Mouse (Mus musculus): ENCODE data around the gene Cdc42ep4. TPM values are rescaled to one million over a fixed set of nuclear protein-coding genes. Genes with fewer than 3 reads are reported as not detected.

Gene Cdc42ep4
- polyA plus RNA-seq, 1 experiment = 20.9 TPM

DNA sequence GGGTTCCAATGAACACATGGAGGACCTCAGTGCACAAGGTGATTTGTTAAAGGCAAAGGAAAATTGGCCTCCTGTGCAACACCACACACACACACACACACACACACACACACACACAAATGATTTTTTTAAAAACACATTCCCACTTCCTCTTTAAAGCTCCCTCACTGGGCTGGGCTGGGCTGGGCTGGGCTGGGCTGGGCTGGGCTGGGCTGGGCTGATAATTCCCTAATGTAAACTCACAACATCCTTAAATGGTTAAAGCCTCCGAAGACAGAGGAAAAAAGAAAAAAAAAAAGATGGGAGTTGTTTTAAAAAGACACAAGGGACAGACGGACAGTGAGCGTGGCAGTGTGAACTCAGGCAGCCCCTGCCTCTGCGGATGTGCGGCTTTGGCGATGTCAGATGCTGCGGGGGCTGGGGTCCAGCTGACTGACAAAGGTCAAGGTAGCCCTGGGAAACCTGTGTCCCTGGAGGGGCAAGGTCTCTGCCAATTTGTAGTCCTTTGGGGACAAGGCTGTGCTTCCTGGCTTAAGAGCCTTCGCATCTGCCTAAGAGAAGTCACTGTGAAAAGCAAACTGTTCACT is 26.3 kb upstream of the Cdc42ep4 start:
- H3K27me3 ChIP-seq (ENCODE audit: control insufficient read depth, insufficient read depth, low read length) = no peaks in the 10 kb centered on the region
- no peak for TF ChIP-seq POLR2A (IDR thresholded peaks at IDR 0.05; ENCODE audit: low read depth, low read length)
- TF ChIP-seq CTCF (IDR thresholded peaks at IDR 0.05; ENCODE audit: extremely low read depth, insufficient read depth, insufficient read length, insufficient replicate concordance) = no peak
- H3K4me1 ChIP-seq (ENCODE audit: control insufficient read depth, insufficient read depth, insufficient read length) = peaks cover 19% of the 10 kb centered on the region; the same call in 1 of the 2 replicates
- WGBS = 67% methylated on average over 8 of the region's 8 CpGs
- DNase-seq (ENCODE audit: low read depth in 1 of 2, low spot score in 2 of 2) = no peak
- no peak overlapping the region for H3K4me3 ChIP-seq (ENCODE audit: extremely low read depth, insufficient read depth, insufficient read length)
- H3K27ac ChIP-seq (ENCODE audit: insufficient read depth, low read length) = no peak overlapping the region
- no peaks in the 10 kb centered on the region for H3K36me3 ChIP-seq (ENCODE audit: control insufficient read depth, insufficient read depth, low read length)

DNA sequence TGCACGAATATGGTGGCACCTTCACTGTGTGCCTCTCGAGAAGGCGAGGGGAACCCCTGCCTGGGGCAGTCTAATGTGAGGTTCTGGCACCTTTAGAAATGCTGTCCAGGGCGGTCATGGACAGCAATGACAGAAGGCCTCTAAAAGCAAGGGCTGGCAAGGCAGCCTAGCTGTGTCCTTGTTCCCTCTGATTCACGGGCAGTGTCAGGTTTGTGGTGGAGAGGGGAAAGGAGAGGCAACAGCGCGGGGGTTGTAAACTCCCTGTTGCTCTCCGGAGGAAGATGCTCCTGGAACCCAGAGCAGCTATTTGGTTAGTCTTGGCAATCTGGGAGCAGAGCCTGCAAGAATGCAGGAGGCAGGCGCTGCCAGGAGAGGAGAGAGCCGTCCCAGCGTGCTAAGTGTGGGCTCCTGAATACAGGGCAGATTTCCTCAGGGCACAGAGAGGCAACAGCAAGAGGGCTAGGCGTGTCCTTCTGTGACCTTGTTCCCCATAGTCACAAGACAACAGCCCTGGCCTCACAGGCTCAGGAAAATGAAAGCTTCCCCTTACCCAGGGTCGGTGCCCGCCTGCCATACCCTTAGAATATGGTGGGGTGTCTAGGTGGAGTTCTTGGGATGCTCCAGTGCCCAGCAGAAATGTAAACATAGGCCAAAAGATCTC is 25.3 kb upstream of the Cdc42ep4 start:
- no peak for DNase-seq (ENCODE audit: low read depth in 1 of 2, low spot score in 2 of 2)
- H3K27ac ChIP-seq (ENCODE audit: insufficient read depth, low read length) = no peak overlapping the region
- H3K4me1 ChIP-seq (ENCODE audit: control insufficient read depth, insufficient read depth, insufficient read length) = peaks cover 19% of the 10 kb centered on the region; the same call in 1 of the 2 replicates
- no peak overlapping the region for H3K4me3 ChIP-seq (ENCODE audit: extremely low read depth, insufficient read depth, insufficient read length)
- no peaks in the 10 kb centered on the region for H3K27me3 ChIP-seq (ENCODE audit: control insufficient read depth, insufficient read depth, low read length)
- H3K36me3 ChIP-seq (ENCODE audit: control insufficient read depth, insufficient read depth, low read length) = no peaks in the 10 kb centered on the region
- TF ChIP-seq CTCF (IDR thresholded peaks at IDR 0.05; ENCODE audit: extremely low read depth, insufficient read depth, insufficient read length, insufficient replicate concordance) (no peak), POLR2A (IDR thresholded peaks at IDR 0.05; ENCODE audit: low read depth, low read length) (no peak)
- 83% methylated on average over 14 of the region's 14 CpGs for WGBS

DNA sequence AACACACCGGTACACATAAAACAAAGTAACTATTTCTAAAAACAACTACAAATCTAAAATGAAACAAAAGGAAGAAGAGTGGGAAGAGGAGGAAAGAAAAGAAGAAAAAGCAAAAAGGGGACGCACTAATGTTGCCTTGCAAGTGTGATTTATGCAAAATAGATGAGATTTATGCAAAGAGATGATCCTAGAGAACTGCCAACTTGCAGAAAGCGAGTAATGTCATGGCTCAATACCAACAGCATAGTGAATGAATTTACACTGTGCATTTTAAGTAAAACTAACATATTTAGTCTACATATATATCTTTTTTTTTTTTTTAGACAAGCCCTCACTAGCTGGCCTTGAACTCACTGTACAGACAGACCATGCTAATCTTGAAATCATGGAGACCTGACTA is 23.1 kb upstream of the Cdc42ep4 start:
- no peak for DNase-seq (ENCODE audit: low read depth in 1 of 2, low spot score in 2 of 2)
- no peak overlapping the region for H3K27ac ChIP-seq (ENCODE audit: insufficient read depth, low read length)
- H3K4me3 ChIP-seq (ENCODE audit: extremely low read depth, insufficient read depth, insufficient read length) = no peak overlapping the region
- 75% methylated on average over 3 of the region's 3 CpGs for WGBS
- no peaks in the 10 kb centered on the region for H3K36me3 ChIP-seq (ENCODE audit: control insufficient read depth, insufficient read depth, low read length)
- H3K27me3 ChIP-seq (ENCODE audit: control insufficient read depth, insufficient read depth, low read length) = no peaks in the 10 kb centered on the region
- H3K4me1 ChIP-seq (ENCODE audit: control insufficient read depth, insufficient read depth, insufficient read length) = peaks cover 18% of the 10 kb centered on the region; the same call in 1 of the 2 replicates
- TF ChIP-seq CTCF (IDR thresholded peaks at IDR 0.05; ENCODE audit: extremely low read depth, insufficient read depth, insufficient read length, insufficient replicate concordance) (no peak), POLR2A (IDR thresholded peaks at IDR 0.05; ENCODE audit: low read depth, low read length) (no peak)

DNA sequence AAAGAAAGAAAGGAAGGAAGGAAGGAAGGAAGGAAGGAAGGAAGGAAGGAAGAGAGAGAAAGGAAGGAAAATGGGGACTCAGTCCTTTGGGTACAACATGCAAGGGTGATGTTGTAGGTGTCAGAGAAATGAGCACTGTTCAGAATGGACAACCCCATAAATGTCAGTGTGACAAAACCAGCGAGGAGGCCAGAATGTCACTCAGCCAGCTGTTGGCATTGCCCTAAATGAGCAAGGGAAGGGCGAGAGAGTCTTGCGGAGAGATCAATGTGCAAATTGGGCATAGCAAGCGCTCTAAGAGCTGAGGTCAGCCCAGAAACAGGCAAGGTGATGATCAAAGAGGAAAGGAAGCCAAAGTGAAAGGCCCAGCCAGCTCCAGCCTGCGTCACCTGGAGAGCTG is 21.5 kb upstream of the Cdc42ep4 start:
- H3K4me1 ChIP-seq (ENCODE audit: control insufficient read depth, insufficient read depth, insufficient read length) = peaks cover 7% of the 10 kb centered on the region; the same call in 1 of the 2 replicates
- WGBS = 92% methylated on average over 5 of the region's 5 CpGs
- no peaks in the 10 kb centered on the region for H3K36me3 ChIP-seq (ENCODE audit: control insufficient read depth, insufficient read depth, low read length)
- DNase-seq (ENCODE audit: low read depth in 1 of 2, low spot score in 2 of 2) = no peak
- no peak for TF ChIP-seq CTCF (IDR thresholded peaks at IDR 0.05; ENCODE audit: extremely low read depth, insufficient read depth, insufficient read length, insufficient replicate concordance)
- TF ChIP-seq POLR2A (IDR thresholded peaks at IDR 0.05; ENCODE audit: low read depth, low read length) = no peak
- no peak overlapping the region for H3K4me3 ChIP-seq (ENCODE audit: extremely low read depth, insufficient read depth, insufficient read length)
- H3K27me3 ChIP-seq (ENCODE audit: control insufficient read depth, insufficient read depth, low read length) = no peaks in the 10 kb centered on the region
- no peak overlapping the region for H3K27ac ChIP-seq (ENCODE audit: insufficient read depth, low read length)

DNA sequence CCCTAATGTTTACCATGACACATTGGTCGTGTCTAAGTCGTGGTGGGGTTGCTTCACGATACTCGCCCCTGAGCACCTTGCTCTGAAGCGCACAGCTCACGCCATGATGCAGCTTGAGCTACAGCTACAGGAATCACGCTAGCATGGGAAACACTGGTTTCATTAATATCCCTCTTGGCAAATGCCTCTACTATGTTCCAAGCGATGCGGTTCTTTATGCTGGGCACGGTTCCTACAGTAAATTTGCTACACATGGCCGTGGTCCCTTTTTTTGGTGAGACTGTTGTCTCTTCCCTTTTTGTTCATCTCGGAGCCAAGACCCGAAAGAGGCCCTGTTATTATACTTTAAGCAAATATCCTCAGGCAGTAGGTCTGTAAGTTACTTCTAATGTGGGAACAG is 19.5 kb upstream of the Cdc42ep4 start:
- Histone ChIP-seq H3K27ac (ENCODE audit: insufficient read depth, low read length) (no peak overlapping the region), H3K4me3 (ENCODE audit: extremely low read depth, insufficient read depth, insufficient read length) (no peak overlapping the region), H3K4me1 (ENCODE audit: control insufficient read depth, insufficient read depth, insufficient read length) (no peaks in the 10 kb centered on the region), H3K36me3 (ENCODE audit: control insufficient read depth, insufficient read depth, low read length) (no peaks in the 10 kb centered on the region), H3K27me3 (ENCODE audit: control insufficient read depth, insufficient read depth, low read length) (no peaks in the 10 kb centered on the region)
- no peak for DNase-seq (ENCODE audit: low read depth in 1 of 2, low spot score in 2 of 2)
- TF ChIP-seq CTCF (IDR thresholded peaks at IDR 0.05; ENCODE audit: extremely low read depth, insufficient read depth, insufficient read length, insufficient replicate concordance) = no peak
- 89% methylated on average over 13 of the region's 13 CpGs for WGBS

DNA sequence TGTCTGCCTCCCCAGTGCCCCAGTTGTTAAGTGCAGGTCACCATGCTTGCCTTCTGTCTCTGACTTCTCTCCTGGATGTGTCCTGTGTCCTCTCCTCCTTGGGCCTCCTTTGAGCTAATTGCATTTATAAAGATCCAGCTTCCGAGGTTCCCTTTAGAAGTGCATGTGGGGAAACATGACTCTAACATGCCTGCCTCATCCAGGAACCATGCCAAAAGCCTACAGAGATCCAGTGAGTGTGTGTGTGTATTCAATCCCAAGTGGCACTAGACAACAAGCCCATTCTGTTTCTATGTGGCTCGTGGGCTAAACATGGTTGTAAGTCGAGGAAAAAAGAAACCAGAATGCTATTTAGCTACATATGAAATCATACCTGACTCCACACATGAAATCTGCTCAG is 16.7 kb upstream of the Cdc42ep4 start:
- DNase-seq (ENCODE audit: low read depth in 1 of 2, low spot score in 2 of 2) = no peak
- H3K36me3 ChIP-seq (ENCODE audit: control insufficient read depth, insufficient read depth, low read length) = no peaks in the 10 kb centered on the region
- 78% methylated on average over 3 of the region's 3 CpGs for WGBS

DNA sequence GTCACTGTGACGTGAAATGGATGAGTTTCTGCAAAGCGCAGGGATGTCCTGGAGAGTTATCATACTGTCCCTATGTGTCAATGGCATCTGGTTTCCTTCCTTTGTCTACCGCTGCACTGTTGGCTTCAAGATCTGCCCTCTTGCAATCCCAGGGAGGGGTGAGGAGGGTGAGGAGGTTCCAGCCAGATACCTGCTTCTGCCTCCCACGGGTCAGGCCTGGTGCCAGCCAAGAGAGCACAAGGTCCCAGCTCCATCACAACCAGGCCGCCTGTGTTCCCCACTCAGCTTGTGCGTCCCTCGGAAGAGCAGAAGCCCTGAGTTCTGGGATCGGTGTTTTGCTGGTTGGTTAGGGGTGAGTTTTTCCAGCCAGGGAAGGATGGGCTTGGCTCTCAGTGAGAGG is 15.6 kb upstream of the Cdc42ep4 start:
- H3K27ac ChIP-seq (ENCODE audit: insufficient read depth, low read length) = no peak overlapping the region
- WGBS = 85% methylated on average over 8 of the region's 8 CpGs
- TF ChIP-seq POLR2A (IDR thresholded peaks at IDR 0.05; ENCODE audit: low read depth, low read length) = no peak
- no peak for TF ChIP-seq CTCF (IDR thresholded peaks at IDR 0.05; ENCODE audit: extremely low read depth, insufficient read depth, insufficient read length, insufficient replicate concordance)

More for the DNA sequence above, 16.7 kb upstream of the Cdc42ep4 start:
- no peak overlapping the region for H3K4me3 ChIP-seq (ENCODE audit: extremely low read depth, insufficient read depth, insufficient read length)
- TF ChIP-seq CTCF (IDR thresholded peaks at IDR 0.05; ENCODE audit: extremely low read depth, insufficient read depth, insufficient read length, insufficient replicate concordance) (no peak), POLR2A (IDR thresholded peaks at IDR 0.05; ENCODE audit: low read depth, low read length) (no peak)
- no peaks in the 10 kb centered on the region for H3K4me1 ChIP-seq (ENCODE audit: control insufficient read depth, insufficient read depth, insufficient read length)
- no peak overlapping the region for H3K27ac ChIP-seq (ENCODE audit: insufficient read depth, low read length)
- no peaks in the 10 kb centered on the region for H3K27me3 ChIP-seq (ENCODE audit: control insufficient read depth, insufficient read depth, low read length)

More for the DNA sequence above, 15.6 kb upstream of the Cdc42ep4 start:
- H3K4me1 ChIP-seq (ENCODE audit: control insufficient read depth, insufficient read depth, insufficient read length) = no peaks in the 10 kb centered on the region
- H3K36me3 ChIP-seq (ENCODE audit: control insufficient read depth, insufficient read depth, low read length) = no peaks in the 10 kb centered on the region
- no peak for DNase-seq (ENCODE audit: low read depth in 1 of 2, low spot score in 2 of 2)
- no peak overlapping the region for H3K4me3 ChIP-seq (ENCODE audit: extremely low read depth, insufficient read depth, insufficient read length)
- no peaks in the 10 kb centered on the region for H3K27me3 ChIP-seq (ENCODE audit: control insufficient read depth, insufficient read depth, low read length)

Data from spleen, adult 2 months (tissue).